Mouse (Mus musculus) gastrocnemius, postnatal 25 days (tissue): Measurements from ENCODE around the gene Mpnd. TPM values are rescaled to one million over a fixed set of nuclear protein-coding genes. Genes with fewer than 3 reads are reported as not detected.

ENCODE experiments used
- DNase-seq: peaks from one replicate; pipeline ENCODE4 v3.0.0; 2022
- total RNA-seq, 2 experiments: library from RNA; stranded (reverse); gene quantifications; 1 replicate in 1 of 2; 2 replicates in 1 of 2; pipeline ENCODE4 v1.2.3; 2021

The Mpnd gene
- total RNA-seq, 2 experiments from 2014 or later: 43.3 to 44.4 TPM

GRCm38 (mm10) chr17:56020400-56021084 lies 15.0 kb downstream of the Mpnd start:
- DNase-seq: no peak

GRCm38 (mm10) chr17:56021161-56021910 lies 15.8 kb downstream of the Mpnd start:
- DNase-seq: no peak

GRCm38 (mm10) chr17:56022131-56022988 lies 16.8 kb downstream of the Mpnd start:
- DNase-seq: no peak

GRCm38 (mm10) chr17:56022989-56023290 lies 17.4 kb downstream of the Mpnd start:
- DNase-seq: no peak

GRCm38 (mm10) chr17:56023386-56023785 lies 17.9 kb downstream of the Mpnd start:
- no peak for DNase-seq

DNA sequence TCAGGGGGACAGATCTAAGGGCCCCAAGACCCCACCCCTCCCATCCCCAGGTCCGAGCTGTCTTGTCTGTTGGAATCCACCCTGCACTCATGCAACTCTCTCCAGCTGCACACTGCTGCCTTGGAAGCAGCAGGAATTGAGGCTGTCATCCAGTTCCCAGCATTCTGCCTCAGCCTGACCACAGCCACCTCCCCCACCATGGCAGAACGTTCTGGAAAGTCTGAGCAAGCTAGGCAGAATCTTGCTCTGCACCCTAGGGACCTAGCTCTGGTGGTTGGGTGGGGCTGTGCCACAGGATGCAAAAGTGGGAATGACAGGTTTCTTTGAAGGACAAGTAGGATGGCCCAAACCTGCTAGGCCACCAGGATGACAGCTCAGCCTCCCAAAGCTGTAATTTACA lies 19.0 kb downstream of the Mpnd start:
- no peak for DNase-seq

GRCm38 (mm10) chr17:56024931-56025330 lies 19.4 kb downstream of the Mpnd start:
- no peak for DNase-seq

- DNase-seq: no peak
Observed at GRCm38 (mm10) chr17:56026303-56026702, 20.8 kb downstream of the Mpnd start.

DNA sequence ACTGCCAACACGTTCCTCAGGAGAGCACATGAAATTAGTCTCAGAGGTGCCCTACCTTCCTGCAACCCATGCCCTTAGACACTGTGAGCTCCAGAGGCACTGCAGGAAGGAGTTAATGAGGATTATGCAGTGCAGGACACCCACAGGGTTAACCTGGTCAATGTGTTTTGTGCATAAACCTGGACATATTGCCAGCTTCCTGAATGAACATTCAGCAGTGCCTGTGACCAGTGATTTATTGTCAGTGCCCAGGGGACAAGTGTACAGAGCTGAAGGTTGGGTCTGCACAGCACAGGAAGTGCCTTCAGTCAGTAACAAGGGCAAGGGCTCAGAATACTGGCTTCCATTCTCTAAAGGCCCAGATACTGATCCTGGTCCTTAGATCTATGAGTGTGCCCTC lies 21.4 kb downstream of the Mpnd start:
- DNase-seq: no peak

GRCm38 (mm10) chr17:56027801-56028441 lies 22.4 kb downstream of the Mpnd start:
- DNase-seq: peak; percentile 62

- DNase-seq: no peak
Observed at GRCm38 (mm10) chr17:56030238-56030870, 24.8 kb downstream of the Mpnd start.

GRCm38 (mm10) chr17:56030919-56031318 lies 25.4 kb downstream of the Mpnd start:
- no peak for DNase-seq

DNA sequence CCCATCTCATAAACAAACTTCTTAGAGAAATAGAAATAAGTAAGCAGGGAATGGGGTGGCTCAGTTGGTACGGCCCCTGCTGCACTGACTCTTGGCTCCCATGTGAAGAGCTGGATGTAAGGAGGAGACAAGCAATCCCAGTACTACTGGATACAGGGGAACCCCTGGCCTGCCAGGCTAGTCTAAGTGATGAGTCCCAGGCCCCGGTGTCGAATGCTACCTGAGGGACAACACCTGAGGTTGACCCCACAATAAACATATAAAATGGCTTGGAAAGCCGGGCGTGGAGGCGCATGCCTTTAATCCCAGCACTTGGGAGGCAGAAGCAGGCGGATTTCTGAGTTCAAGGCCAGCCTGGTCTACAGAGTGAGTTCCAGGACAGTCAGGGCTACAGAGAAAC lies 25.9 kb downstream of the Mpnd start:
- no peak for DNase-seq

GRCm38 (mm10) chr17:56032127-56032733 lies 26.7 kb downstream of the Mpnd start:
- DNase-seq: no peak

GRCm38 (mm10) chr17:56032831-56033230 lies 27.3 kb downstream of the Mpnd start:
- no peak for DNase-seq

DNA sequence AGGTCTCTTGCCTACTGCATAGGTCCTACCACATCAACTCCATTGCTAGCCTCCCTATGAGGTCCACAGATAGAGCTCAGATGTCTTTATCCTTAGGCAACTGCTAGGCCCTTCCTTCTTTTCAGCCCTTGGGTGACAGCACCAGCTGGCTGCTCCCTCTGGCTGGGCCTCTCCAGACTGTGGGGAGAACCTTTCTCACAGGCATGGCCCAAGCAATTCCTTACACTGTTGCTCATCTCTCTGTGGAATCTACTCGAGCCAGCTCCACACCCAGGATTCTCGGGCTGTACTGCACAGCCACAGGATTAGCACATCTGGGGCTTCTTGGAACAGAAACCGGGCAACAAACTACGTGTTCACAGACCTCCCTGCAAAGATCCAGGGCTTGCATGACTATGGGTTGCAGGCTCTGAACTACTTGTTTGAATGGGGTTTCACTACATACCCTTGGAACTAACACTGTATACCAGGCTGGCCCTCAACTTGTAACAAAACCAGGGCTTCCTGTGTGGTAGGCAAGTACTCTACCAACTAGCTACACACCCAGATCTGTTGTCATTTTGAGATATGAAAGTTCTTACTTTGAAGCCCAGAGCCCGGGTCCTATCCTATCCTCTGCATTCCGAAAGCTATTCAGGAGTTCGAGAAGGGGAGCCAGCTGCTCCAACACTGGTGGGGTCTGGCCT lies 28.7 kb downstream of the Mpnd start:
- peak; percentile 68 for DNase-seq

DNA sequence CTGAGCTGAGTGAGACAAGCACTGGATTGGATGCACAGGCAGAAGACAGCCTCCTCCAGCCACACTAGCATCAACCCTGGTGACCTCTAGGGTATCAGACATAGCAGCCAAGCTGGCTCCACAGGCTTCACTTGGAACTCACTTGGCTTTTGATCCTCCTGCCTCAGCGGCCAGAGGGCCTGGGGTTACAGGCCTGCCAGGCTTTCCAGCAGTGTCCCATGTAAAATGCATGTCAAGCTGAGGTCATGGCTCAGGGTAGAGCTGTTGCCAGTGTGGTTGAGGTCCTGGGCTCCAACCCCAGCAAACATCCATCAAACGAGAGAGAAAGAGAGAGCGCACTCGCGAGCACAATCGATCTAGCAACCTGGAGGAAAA lies 29.2 kb downstream of the Mpnd start:
- no peak for DNase-seq

DNA sequence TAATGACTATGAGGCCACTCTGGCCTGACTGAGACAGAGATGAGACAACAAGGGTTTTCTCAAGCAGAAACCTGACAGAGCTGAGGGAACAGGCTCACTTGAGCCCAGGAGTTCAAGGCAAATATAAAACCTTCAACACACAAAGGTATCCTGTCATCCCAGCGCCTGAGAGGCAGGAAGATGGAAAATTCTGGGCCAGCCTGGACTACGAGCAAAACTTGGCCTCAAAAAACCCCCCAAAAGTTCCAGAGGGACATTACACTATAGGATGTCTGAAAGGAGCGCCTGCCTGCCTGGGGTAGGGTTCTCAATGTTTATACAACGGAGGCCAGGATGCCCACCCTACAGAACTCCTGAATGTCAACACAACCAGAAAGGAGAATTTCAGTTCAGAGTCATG lies 29.7 kb downstream of the Mpnd start:
- no peak for DNase-seq

DNA sequence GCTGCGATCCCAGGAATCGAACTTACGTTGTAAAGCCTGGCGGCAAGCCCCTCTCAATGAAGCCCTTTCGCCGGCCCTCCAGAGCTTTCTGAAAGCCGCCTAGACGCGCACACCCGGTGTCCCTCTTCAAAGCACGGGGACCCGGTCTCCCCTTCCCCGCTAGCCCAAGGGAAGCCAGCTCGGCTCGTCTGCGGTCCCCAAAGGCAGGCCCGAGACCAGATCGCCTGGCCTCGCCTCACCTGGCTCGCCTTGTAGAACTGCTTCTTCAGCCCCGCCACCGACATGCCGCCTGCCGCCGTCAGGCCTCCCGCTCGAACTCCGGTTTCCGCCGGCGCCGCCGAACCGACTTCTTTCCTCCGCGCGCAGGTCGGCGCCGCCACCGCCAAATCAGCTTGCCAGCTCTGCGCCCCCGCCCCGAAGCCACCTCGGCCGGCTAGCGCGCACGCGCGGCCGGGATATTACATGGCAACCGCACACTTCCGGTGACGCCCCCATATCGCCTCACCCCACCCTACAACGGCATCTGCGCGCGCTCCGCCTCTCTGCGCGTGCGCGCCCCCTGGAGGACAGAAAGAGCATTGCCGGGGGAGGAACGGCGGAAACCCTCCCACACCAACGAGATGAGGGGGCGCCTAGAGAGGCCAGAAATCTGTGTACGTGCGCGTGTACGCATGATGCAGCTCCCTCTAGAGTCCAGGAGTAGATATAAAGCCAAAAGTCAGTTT lies 30.8 kb downstream of the Mpnd start, which contains the start of gene Sh3gl1:
Gene Sh3gl1 (minus strand): TSS at position 460 of the 725 bp plus-strand sequence.
- DNase-seq: peak; percentile 98

DNA sequence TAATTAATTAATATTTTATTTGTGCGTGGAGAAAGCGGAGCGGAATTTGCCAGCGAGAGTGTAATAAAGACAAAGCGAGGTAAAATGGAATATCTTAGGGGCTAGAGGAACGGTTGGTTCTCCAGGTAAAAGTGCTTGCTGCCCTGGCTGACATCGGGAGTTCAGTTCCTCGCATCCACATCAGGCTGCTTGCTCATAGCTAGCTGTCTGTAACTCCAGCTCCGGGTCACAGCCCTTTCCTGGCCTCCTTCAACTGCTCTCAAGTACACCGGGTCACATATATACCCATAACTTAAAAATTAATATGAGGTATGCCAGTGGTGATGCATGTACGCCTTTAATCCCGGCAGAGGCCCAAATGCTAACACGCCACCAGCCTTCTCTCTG lies 31.4 kb downstream of the Mpnd start:
- DNase-seq: no peak
